Mouse (Mus musculus): ENCODE results near the gene Ccdc60. TPM values are rescaled to one million over a fixed set of nuclear protein-coding genes. Genes with fewer than 3 reads are reported as not detected.

Gene Ccdc60
- polyA plus RNA-seq, 1 experiment = 0.85 TPM

DNA sequence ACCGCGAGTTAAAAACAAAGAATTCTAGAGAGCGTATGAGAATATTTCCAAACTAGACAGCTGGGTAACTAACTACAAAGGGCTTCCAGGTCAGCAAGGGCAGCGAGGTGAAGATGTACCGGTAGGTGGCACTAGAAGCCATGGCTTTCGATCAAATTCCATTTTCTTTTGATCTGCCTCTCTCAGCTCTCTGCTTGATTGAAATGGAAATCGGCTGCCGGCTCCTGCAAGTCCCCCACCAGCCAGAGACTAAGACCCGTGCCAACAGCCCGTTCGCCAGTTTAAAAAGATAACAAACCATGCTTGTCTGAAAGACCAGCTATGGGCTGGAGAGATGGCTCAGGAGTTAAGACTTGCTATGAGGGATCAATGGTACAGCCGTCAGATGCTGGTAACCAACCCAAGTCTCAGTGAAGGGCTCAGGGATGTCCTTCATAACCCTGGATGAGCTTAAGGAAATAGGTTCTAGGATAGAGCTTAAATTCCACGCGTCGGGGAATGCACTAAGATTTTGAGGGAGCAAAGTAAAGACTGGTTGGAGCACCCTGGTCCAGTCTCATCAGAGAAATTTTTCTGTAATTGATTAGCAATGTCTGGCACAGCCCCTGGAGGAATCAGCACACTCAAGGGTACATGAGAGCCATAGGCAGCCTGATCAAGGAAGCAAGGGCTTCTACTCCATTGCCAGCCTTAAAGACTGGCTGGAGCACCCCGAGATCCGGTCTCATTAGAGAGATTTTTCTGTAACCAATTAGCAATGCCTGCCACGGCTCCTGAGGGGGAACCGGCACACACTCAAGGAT, 56.7 kb downstream of the Ccdc60 start:
- Histone ChIP-seq H3K4me1 (ENCODE audit: control insufficient read depth, insufficient read depth, low read length) (no peaks in the 10 kb centered on the region), H3K4me3 (replicated peaks; ENCODE audit: control insufficient read depth, low read depth, low read length) (no peak overlapping the region), H3K27ac (ENCODE audit: control insufficient read depth, insufficient read depth, low read depth, low read length, poor library complexity) (no peak overlapping the region)
- 37% methylated on average over 19 of the region's 19 CpGs for WGBS
- TF ChIP-seq CTCF (IDR thresholded peaks at IDR 0.05; ENCODE audit: control insufficient read depth, insufficient read depth, low read length) = peak; percentile 43
- no peak for TF ChIP-seq POLR2A (IDR thresholded peaks at IDR 0.05; ENCODE audit: borderline replicate concordance, control insufficient read depth, low read depth, low read length)

DNA sequence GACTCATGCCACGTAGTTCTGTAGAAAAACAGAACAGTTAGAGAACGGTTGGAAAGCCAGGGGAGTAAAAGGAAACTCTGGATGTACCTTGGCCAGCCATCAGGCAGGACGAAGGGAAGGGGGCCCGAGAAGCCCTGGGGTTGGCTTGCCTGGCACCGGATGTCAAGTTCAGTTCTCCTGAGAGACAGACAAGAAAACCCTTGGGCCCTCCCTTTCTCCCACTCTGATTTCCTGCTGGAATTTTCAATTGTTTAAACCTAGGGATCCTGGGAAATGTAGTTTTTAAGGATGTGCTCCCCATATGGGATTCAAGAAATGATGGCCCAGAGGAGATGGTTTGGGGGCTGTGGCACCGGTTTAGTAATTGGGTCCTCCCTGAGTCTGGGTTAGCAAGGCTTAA, 60.4 kb downstream of the Ccdc60 start:
- TF ChIP-seq POLR2A (IDR thresholded peaks at IDR 0.05; ENCODE audit: borderline replicate concordance, control insufficient read depth, low read depth, low read length) (no peak), CTCF (IDR thresholded peaks at IDR 0.05; ENCODE audit: control insufficient read depth, insufficient read depth, low read length) (no peak)
- 83% methylated on average over 6 of the region's 6 CpGs for WGBS
- no peak overlapping the region for H3K27ac ChIP-seq (ENCODE audit: control insufficient read depth, insufficient read depth, low read depth, low read length, poor library complexity)
- no peaks in the 10 kb centered on the region for H3K4me1 ChIP-seq (ENCODE audit: control insufficient read depth, insufficient read depth, low read length)
- no peak overlapping the region for H3K4me3 ChIP-seq (replicated peaks; ENCODE audit: control insufficient read depth, low read depth, low read length)

DNA sequence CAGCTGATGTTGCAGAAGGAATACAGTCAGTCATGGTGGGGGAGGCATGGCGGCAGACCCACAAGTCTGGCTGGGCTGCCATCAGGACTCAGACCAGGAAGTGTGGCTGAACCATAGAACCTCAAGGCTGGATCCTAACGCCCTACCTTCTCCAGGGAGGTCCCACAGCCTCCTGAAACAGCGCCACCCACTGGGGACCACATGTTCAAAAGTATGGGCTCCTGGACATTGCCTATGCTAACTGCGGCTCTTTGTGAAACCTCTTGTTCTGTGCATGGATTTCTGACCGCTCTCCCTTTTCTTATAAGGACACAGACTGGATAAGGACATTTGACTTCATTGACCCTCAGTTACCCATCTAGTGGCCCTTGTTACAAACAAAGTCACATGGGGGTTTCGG, 64.8 kb downstream of the Ccdc60 start:
- 85% methylated on average over 6 of the region's 6 CpGs for WGBS
- Histone ChIP-seq H3K27ac (ENCODE audit: control insufficient read depth, insufficient read depth, low read depth, low read length, poor library complexity) (no peak overlapping the region), H3K4me3 (replicated peaks; ENCODE audit: control insufficient read depth, low read depth, low read length) (no peak overlapping the region), H3K4me1 (ENCODE audit: control insufficient read depth, insufficient read depth, low read length) (no peaks in the 10 kb centered on the region)
- TF ChIP-seq CTCF (IDR thresholded peaks at IDR 0.05; ENCODE audit: control insufficient read depth, insufficient read depth, low read length) (no peak), POLR2A (IDR thresholded peaks at IDR 0.05; ENCODE audit: borderline replicate concordance, control insufficient read depth, low read depth, low read length) (no peak)

DNA sequence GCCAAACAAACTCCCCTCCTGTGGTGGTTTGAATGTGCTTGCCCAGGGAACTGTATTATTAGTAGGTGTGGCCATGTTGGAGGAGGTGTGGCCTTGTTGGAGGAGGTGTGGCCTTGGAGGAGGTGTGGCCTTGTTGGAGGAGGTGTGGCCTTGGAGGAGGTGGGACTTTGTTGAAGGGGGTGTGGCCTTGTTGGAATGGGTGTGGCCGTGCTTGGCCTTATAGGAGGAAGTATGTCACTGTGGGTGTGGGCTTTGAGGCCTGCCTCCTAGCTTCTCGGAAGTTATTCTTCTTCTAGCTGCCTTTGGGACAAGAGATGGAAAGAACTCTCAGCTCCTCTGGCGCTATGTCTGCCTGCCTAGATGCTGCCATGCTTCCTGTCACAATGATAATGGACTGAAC, 66.9 kb downstream of the Ccdc60 start:
- TF ChIP-seq CTCF (IDR thresholded peaks at IDR 0.05; ENCODE audit: control insufficient read depth, insufficient read depth, low read length) = no peak
- TF ChIP-seq POLR2A (IDR thresholded peaks at IDR 0.05; ENCODE audit: borderline replicate concordance, control insufficient read depth, low read depth, low read length) = no peak
- no peak overlapping the region for H3K27ac ChIP-seq (ENCODE audit: control insufficient read depth, insufficient read depth, low read depth, low read length, poor library complexity)
- WGBS = 87% methylated on average over 3 of the region's 3 CpGs

DNA sequence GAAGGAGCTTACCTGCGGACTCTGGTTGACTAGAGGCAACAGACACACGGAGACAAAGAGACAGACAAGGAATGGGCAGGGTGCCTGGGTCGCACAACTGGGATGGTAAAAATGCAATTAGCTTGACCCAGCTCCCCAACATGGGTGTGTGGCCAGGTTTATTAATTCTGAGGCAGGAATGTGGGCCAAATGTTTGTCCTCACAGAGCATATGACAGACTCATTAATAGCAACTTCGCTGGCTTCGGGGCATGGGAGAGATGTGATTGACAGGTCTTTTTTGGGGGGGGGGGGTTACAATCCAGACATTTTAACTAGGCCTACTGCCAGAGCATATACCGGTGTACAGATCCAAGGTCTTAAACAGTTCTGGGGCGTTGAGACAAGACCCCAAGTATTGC, 69.5 kb downstream of the Ccdc60 start:
- Histone ChIP-seq H3K4me1 (ENCODE audit: control insufficient read depth, insufficient read depth, low read length) (no peaks in the 10 kb centered on the region), H3K4me3 (replicated peaks; ENCODE audit: control insufficient read depth, low read depth, low read length) (no peak overlapping the region), H3K27ac (ENCODE audit: control insufficient read depth, insufficient read depth, low read depth, low read length, poor library complexity) (no peak overlapping the region)
- WGBS = 83% methylated on average over 7 of the region's 7 CpGs
- no peak for TF ChIP-seq POLR2A (IDR thresholded peaks at IDR 0.05; ENCODE audit: borderline replicate concordance, control insufficient read depth, low read depth, low read length)
- no peak for TF ChIP-seq CTCF (IDR thresholded peaks at IDR 0.05; ENCODE audit: control insufficient read depth, insufficient read depth, low read length)

More for the DNA sequence above, 66.9 kb downstream of the Ccdc60 start:
- Histone ChIP-seq H3K4me1 (ENCODE audit: control insufficient read depth, insufficient read depth, low read length) (no peaks in the 10 kb centered on the region), H3K4me3 (replicated peaks; ENCODE audit: control insufficient read depth, low read depth, low read length) (no peak overlapping the region)

DNA sequence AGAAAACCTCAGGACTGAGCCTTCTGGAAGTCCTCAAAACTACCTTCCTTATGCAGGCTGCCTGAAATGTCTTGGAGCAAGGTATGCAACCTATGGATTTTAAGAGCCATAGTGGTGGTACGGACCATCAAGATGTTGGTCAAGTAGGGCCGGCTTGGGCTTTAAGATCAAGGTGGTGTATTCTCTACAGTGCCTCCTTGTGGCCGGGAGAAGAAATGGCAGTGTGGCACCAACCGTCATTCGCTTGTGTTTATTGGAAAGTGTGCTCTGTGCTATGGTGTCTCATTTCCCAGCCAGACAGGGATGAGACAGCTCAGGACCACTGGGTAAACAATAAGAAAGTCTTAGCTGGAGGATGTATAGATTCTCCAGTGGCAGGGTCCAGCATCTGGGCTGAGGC, 76.1 kb downstream of the Ccdc60 start:
- Histone ChIP-seq H3K4me3 (replicated peaks; ENCODE audit: control insufficient read depth, low read depth, low read length) (no peak overlapping the region), H3K27ac (ENCODE audit: control insufficient read depth, insufficient read depth, low read depth, low read length, poor library complexity) (no peak overlapping the region), H3K4me1 (ENCODE audit: control insufficient read depth, insufficient read depth, low read length) (no peaks in the 10 kb centered on the region; the same call in 1 of the 2 replicates)
- WGBS = 74% methylated on average over 5 of the region's 5 CpGs
- TF ChIP-seq CTCF (IDR thresholded peaks at IDR 0.05; ENCODE audit: control insufficient read depth, insufficient read depth, low read length) = peak; percentile 35; the same call in 1 of the 2 replicates
- no peak for TF ChIP-seq POLR2A (IDR thresholded peaks at IDR 0.05; ENCODE audit: borderline replicate concordance, control insufficient read depth, low read depth, low read length)

DNA sequence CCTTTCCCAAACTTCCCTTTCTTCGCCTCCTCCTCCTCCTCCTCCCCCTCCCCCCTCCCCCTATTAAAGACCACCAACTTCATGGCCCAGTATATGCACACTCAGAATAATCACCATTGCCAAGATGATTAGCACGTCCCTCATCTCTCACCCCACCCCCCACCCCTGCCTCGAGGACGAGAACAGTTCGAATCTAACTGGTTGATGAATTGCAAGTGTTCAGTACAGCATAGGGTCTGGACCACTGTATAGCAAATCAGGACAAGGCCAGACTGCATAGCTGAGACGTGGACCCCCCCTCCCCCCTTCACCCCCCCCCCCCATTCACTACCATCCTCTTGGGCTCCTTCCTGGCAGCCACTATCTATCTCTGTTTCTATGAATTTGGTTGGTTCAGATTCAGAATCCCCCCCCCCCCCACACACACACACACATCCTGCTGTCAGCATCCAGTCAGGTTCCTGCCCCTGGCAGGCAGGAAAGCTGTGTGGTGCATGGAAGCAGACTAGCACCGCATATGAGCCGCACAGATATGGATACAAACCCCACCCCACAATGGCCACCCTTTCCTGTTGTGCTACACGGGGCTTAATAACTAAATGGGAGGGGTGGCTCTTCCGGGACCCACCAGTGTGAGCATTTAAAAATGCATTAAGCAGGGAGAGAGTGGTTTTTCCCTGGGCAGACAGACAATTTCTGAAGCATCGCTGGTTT, 79.2 kb downstream of the Ccdc60 start:
- H3K4me3 ChIP-seq (replicated peaks; ENCODE audit: control insufficient read depth, low read depth, low read length) = no peak overlapping the region
- no peak overlapping the region for H3K27ac ChIP-seq (ENCODE audit: control insufficient read depth, insufficient read depth, low read depth, low read length, poor library complexity)
- WGBS = 28% methylated on average over 11 of the region's 11 CpGs
- TF ChIP-seq POLR2A (IDR thresholded peaks at IDR 0.05; ENCODE audit: borderline replicate concordance, control insufficient read depth, low read depth, low read length) (no peak), CTCF (IDR thresholded peaks at IDR 0.05; ENCODE audit: control insufficient read depth, insufficient read depth, low read length) (no peak)
- H3K4me1 ChIP-seq (ENCODE audit: control insufficient read depth, insufficient read depth, low read length) = no peaks in the 10 kb centered on the region; the same call in 1 of the 2 replicates

DNA sequence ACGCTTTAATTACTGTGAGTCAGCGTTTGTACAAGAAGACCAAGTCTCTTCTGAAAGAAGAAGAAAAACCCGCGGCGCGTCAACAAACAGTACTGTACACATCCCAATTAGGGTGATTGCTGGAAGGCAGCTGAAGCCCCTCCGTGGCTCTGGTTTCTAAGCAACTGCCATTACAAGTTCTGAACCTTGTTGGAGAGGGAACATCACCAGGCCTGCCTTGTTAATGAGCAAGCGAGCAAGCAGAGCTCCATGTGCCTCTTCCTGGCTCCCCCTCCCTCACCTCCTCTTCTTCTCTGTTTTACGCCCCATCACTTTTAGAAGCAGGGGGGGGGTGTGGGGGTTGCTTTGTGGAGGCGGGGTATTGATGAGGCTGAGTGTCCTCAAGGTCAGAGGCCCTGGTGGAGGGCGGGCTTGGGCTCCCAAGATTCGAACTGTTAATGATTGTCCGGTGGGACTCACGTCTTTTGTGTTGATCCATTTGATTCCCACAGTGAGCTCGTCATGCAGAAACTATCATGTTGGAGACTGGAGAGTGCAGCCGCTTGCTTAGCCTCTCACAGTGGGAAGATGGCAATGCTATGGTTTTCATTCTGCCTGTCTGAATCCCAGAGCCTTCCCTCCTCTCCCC, 79.9 kb downstream of the Ccdc60 start:
- TF ChIP-seq POLR2A (IDR thresholded peaks at IDR 0.05; ENCODE audit: borderline replicate concordance, control insufficient read depth, low read depth, low read length) (no peak), CTCF (IDR thresholded peaks at IDR 0.05; ENCODE audit: control insufficient read depth, insufficient read depth, low read length) (no peak)

More for the DNA sequence above, 79.9 kb downstream of the Ccdc60 start:
- H3K27ac ChIP-seq (ENCODE audit: control insufficient read depth, insufficient read depth, low read depth, low read length, poor library complexity) = no peak overlapping the region
- H3K4me3 ChIP-seq (replicated peaks; ENCODE audit: control insufficient read depth, low read depth, low read length) = no peak overlapping the region
- no peaks in the 10 kb centered on the region; the same call in 1 of the 2 replicates for H3K4me1 ChIP-seq (ENCODE audit: control insufficient read depth, insufficient read depth, low read length)
- 61% methylated on average over 16 of the region's 16 CpGs for WGBS
